Mouse (Mus musculus) ES-Bruce4 (cell line): ENCODE data around the gene Rrbp1.

Experiments
- CTCF ChIP-seq: IDR thresholded peaks from one replicate; pipeline ENCODE4 v1.8.1; 2011; ENCODE audit warnings: low read depth, low read length
- EP300 ChIP-seq: IDR thresholded peaks from 2 replicates; pipeline ENCODE4 v1.6.1; 2011; ENCODE audit warnings: low read depth, low read length; ENCODE audit not compliant: insufficient read depth

- TF ChIP-seq EP300 (no peak), CTCF (no peak)
These were observed 41.5 kb upstream of the Rrbp1 start for GRCm38 (mm10) chr2:144052410-144053065.
